Mouse (Mus musculus): ENCODE results near the gene Rhou. TPM values are rescaled to one million over a fixed set of nuclear protein-coding genes. Genes with fewer than 3 reads are reported as not detected.
"Not testable (repeated sequence)": the region's sequence is repeated elsewhere in the genome, so short reads cannot be mapped to it uniquely, and the experiment has no call there.

Rhou gene
- polyA plus RNA-seq, 1 experiment from 2014 or later: 2.8 TPM

GRCm38 (mm10) chr8:123627410-123628147, 26.1 kb upstream of the Rhou start:
- H3K36me3 ChIP-seq (replicated peaks; ENCODE audit: insufficient read depth, low read length): no peaks in the 10 kb centered on the region
- peaks cover 23% of the 10 kb centered on the region for H3K27me3 ChIP-seq (ENCODE audit: insufficient read depth, low read length)
- ATAC-seq (peak; percentile 62), DNase-seq (no peak)
- WGBS (ENCODE audit: insufficient replicate concordance): 57% methylated on average over 6 of the region's 6 CpGs
- H3K4me3 ChIP-seq (ENCODE audit: low read depth, low read length): no peak overlapping the region
- H3K9me3 ChIP-seq (ENCODE audit: low read length): no peaks in the 10 kb centered on the region
- no peak overlapping the region for H3K9ac ChIP-seq (replicated peaks)
- peaks cover 4% of the 10 kb centered on the region for H3K4me1 ChIP-seq (ENCODE audit: insufficient read depth)
- no peak overlapping the region for H3K27ac ChIP-seq (ENCODE audit: low read depth)
- H3K4me2 ChIP-seq (ENCODE audit: low read depth, low read length): no peak overlapping the region
- no peak for TF ChIP-seq CTCF (IDR thresholded peaks at IDR 0.05; ENCODE audit: low read depth)
- no peak for TF ChIP-seq EP300 (IDR thresholded peaks at IDR 0.05; ENCODE audit: low read depth)

DNA sequence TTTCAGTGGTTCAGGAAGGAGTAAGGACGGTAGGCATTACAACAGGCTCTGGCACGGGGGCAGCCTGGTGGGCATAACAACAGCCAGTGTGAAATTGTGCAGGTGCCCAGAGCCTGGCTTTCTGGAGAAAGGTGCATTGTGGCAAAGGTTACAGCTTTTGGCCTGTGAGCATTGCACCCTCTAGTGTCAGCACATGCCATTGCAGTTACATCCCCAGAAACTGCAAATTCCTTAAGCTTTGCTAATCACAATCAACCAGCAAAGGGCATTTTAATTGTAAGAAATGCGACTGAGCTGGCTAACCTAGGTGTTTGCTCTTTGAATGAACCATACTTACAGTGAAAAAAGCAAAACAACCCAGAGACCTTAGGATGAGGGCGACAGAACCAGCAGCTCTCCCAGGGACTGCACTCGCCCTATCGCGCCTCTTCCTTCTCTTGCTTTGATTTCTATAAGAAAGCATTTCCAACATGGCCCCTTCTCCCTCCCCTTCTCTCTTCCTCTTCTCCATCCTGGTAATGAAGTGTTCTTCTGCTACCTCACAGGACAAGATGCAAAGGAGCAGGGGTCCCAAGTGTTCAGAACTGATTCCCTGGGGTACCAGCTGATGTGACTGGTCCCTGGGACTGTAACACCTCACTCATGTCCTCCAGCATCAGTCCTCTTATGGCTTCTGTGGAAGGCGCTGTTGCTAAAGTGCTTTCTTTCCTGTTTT, 25.3 kb upstream of the Rhou start:
- Histone ChIP-seq H3K4me1 (ENCODE audit: insufficient read depth) (peaks cover 4% of the 10 kb centered on the region), H3K9me3 (ENCODE audit: low read length) (no peaks in the 10 kb centered on the region), H3K36me3 (replicated peaks; ENCODE audit: insufficient read depth, low read length) (no peaks in the 10 kb centered on the region), H3K4me2 (ENCODE audit: low read depth, low read length) (peak overlapping the region; percentile 63), H3K9ac (replicated peaks) (peak overlapping the region; percentile 38), H3K27ac (ENCODE audit: low read depth) (0 out of 2 replicates have a peak overlapping the region, but pooled peaks have one; percentile 34), H3K4me3 (ENCODE audit: low read depth, low read length) (peak overlapping the region; percentile 21; the same call in 1 of the 2 replicates), H3K27me3 (ENCODE audit: insufficient read depth, low read length) (peaks cover 23% of the 10 kb centered on the region)
- ATAC-seq (peak; percentile 84), DNase-seq (peak; percentile 63)
- 5% methylated on average over 8 of the region's 8 CpGs for WGBS (ENCODE audit: insufficient replicate concordance)
- no peak for TF ChIP-seq EP300 (IDR thresholded peaks at IDR 0.05; ENCODE audit: low read depth)
- TF ChIP-seq CTCF (IDR thresholded peaks at IDR 0.05; ENCODE audit: low read depth): peak; percentile 88

GRCm38 (mm10) chr8:123628968-123629755, 24.6 kb upstream of the Rhou start:
- Histone ChIP-seq H3K4me3 (ENCODE audit: low read depth, low read length) (peak overlapping the region; percentile 21; the same call in 1 of the 2 replicates), H3K9ac (replicated peaks) (peak overlapping the region; percentile 38; the same call in 1 of the 2 replicates), H3K4me2 (ENCODE audit: low read depth, low read length) (peak overlapping the region; percentile 63), H3K27ac (ENCODE audit: low read depth) (no peak overlapping the region), H3K36me3 (replicated peaks; ENCODE audit: insufficient read depth, low read length) (no peaks in the 10 kb centered on the region), H3K4me1 (ENCODE audit: insufficient read depth) (peaks cover 4% of the 10 kb centered on the region), H3K27me3 (ENCODE audit: insufficient read depth, low read length) (peaks cover 23% of the 10 kb centered on the region), H3K9me3 (ENCODE audit: low read length) (no peaks in the 10 kb centered on the region)
- WGBS (ENCODE audit: insufficient replicate concordance): 8% methylated on average over 19 of the region's 19 CpGs
- DNase-seq (peak; percentile 86), ATAC-seq (peak; percentile 43)
- TF ChIP-seq EP300 (IDR thresholded peaks at IDR 0.05; ENCODE audit: low read depth) (no peak), CTCF (IDR thresholded peaks at IDR 0.05; ENCODE audit: low read depth) (peak; percentile 90)

DNA sequence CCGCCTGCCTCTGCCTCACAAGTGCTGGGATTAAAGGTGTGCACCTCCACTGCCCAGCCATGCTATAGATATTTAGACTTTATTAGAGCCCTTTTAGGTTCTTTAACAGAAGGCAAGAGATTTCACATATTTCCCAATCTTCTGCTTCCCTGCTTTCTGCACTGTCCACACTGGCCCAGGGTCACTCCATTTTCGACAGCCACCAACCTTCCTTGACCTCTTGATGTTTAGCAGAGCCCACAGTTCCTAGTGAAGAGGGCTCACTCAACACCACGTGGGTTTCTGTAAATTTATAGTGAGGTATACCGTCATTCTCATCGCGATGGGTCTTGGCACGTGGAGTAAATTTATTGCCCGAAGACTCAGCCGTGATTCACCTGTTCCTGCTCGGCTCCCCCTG, 23.7 kb upstream of the Rhou start:
- WGBS (ENCODE audit: insufficient replicate concordance): 47% methylated on average over 10 of the region's 10 CpGs
- Histone ChIP-seq H3K9ac (replicated peaks) (no peak overlapping the region), H3K4me1 (ENCODE audit: insufficient read depth) (peaks cover 4% of the 10 kb centered on the region), H3K4me3 (ENCODE audit: low read depth, low read length) (no peak overlapping the region), H3K27me3 (ENCODE audit: insufficient read depth, low read length) (peaks cover 14% of the 10 kb centered on the region; the same call in 1 of the 2 replicates), H3K4me2 (ENCODE audit: low read depth, low read length) (no peak overlapping the region), H3K36me3 (replicated peaks; ENCODE audit: insufficient read depth, low read length) (no peaks in the 10 kb centered on the region), H3K9me3 (ENCODE audit: low read length) (no peaks in the 10 kb centered on the region), H3K27ac (ENCODE audit: low read depth) (no peak overlapping the region)
- TF ChIP-seq EP300 (IDR thresholded peaks at IDR 0.05; ENCODE audit: low read depth) (no peak), CTCF (IDR thresholded peaks at IDR 0.05; ENCODE audit: low read depth) (no peak)
- ATAC-seq: no peak
- DNase-seq: no peak

GRCm38 (mm10) chr8:123630841-123631251, 22.9 kb upstream of the Rhou start:
- Histone ChIP-seq H3K4me2 (ENCODE audit: low read depth, low read length) (0 out of 2 replicates have a peak overlapping the region, but pooled peaks have one; percentile 6), H3K36me3 (replicated peaks; ENCODE audit: insufficient read depth, low read length) (no peaks in the 10 kb centered on the region), H3K27ac (ENCODE audit: low read depth) (no peak overlapping the region), H3K9ac (replicated peaks) (no peak overlapping the region), H3K4me1 (ENCODE audit: insufficient read depth) (peaks cover 4% of the 10 kb centered on the region), H3K9me3 (ENCODE audit: low read length) (no peaks in the 10 kb centered on the region), H3K27me3 (ENCODE audit: insufficient read depth, low read length) (peaks cover 9% of the 10 kb centered on the region; the same call in 1 of the 2 replicates), H3K4me3 (ENCODE audit: low read depth, low read length) (no peak overlapping the region)
- 32% methylated on average over 12 of the region's 12 CpGs for WGBS (ENCODE audit: insufficient replicate concordance)
- no peak for TF ChIP-seq CTCF (IDR thresholded peaks at IDR 0.05; ENCODE audit: low read depth)
- no peak for TF ChIP-seq EP300 (IDR thresholded peaks at IDR 0.05; ENCODE audit: low read depth)
- no peak for DNase-seq
- no peak for ATAC-seq

DNA sequence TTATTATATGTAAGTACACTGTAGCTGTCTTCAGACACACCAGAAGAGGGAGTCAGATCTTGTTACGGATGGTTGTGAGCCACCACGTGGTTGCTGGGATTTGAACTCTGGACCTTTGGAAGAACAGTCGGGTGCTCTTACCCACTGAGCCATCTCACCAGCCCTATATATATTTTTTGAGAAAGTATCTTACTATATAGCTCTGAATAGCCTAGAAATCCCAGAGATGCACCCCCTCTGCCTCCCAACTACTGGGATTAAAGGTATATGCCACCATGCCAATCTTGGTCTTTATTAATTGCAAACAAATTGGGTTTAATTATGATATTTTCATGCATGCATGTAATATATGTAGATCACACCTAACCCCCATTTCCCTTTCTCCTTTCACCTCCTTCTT, 22.0 kb upstream of the Rhou start:
- H3K9ac ChIP-seq (replicated peaks); H3K27ac ChIP-seq (ENCODE audit: low read depth); H3K4me2 ChIP-seq (ENCODE audit: low read depth, low read length); H3K36me3 ChIP-seq (replicated peaks; ENCODE audit: insufficient read depth, low read length); H3K9me3 ChIP-seq (ENCODE audit: low read length); H3K27me3 ChIP-seq (ENCODE audit: insufficient read depth, low read length); ATAC-seq; H3K4me1 ChIP-seq (ENCODE audit: insufficient read depth); DNase-seq; H3K4me3 ChIP-seq (ENCODE audit: low read depth, low read length): not testable (repeated sequence)
- WGBS (ENCODE audit: insufficient replicate concordance): 66% methylated on average over 3 of the region's 3 CpGs

All from liver, postnatal 0 days (tissue).